Mouse (Mus musculus) liver, embryonic 13.5 days (tissue): ENCODE measurements at regions not wholly inside any gene's neighbourhood (a gene's known extent, or its start where the extent isn't known, plus 50 kb on each side); places are given as distances from the start of the nearest gene placed in this dataset.

Source experiments
- ATAC-seq: fragments of 200-750 bp; cut with Nextera tagmentation; 2 replicates; pipeline ENCODE4 v1.8.0; 2017; ENCODE audit warnings: low read depth, mild to moderate bottlenecking, moderate number of reproducible peaks, moderate library complexity
- DNase-seq: peaks from one replicate; pipeline ENCODE4 v3.0.0; 2022
- H3K27ac ChIP-seq: fragments of 300-500 bp; sonication (generic); 2 replicates; pipeline ENCODE4 v1.5.1; 2015; ENCODE audit warnings: moderate library complexity, mild to moderate bottlenecking, inconsistent platforms
- H3K27me3 ChIP-seq: fragments of 300-500 bp; sonication (generic); 2 replicates; pipeline ENCODE4 v1.6.1; 2015; ENCODE audit warnings: mild to moderate bottlenecking, inconsistent platforms
- H3K36me3 ChIP-seq: fragments of 300-500 bp; sonication (generic); 2 replicates; pipeline ENCODE4 v1.6.1; 2015; ENCODE audit warnings: mild to moderate bottlenecking, inconsistent platforms
- H3K4me1 ChIP-seq: fragments of 300-500 bp; sonication (generic); replicated peaks from 2 replicates; pipeline ENCODE4 v1.6.1; 2015; ENCODE audit warnings: inconsistent platforms
- H3K4me2 ChIP-seq: fragments of 300-500 bp; sonication (generic); 2 replicates; pipeline ENCODE4 v1.6.1; 2015; ENCODE audit warnings: inconsistent platforms, mild to moderate bottlenecking, moderate library complexity
- H3K4me3 ChIP-seq: fragments of 300-500 bp; sonication (generic); replicated peaks from 2 replicates; pipeline ENCODE4 v1.5.1; 2015; ENCODE audit warnings: mild to moderate bottlenecking, inconsistent platforms
- H3K9ac ChIP-seq: fragments of 300-500 bp; sonication (generic); 2 replicates; pipeline ENCODE4 v1.6.1; 2015; ENCODE audit warnings: mild to moderate bottlenecking, inconsistent platforms
- H3K9me3 ChIP-seq: fragments of 300-500 bp; sonication (generic); replicated peaks from 2 replicates; pipeline ENCODE4 v1.6.1; 2016; ENCODE audit warnings: inconsistent platforms
- WGBS: fragments of 180-500 bp; shearing (Covaris S2); methylation state at CpG from one replicate; pipeline ENCODE4 v1.1.7; 2015; ENCODE audit not compliant: insufficient replicate concordance; 5-methylcytosine and 5-hydroxymethylcytosine counted together

DNA sequence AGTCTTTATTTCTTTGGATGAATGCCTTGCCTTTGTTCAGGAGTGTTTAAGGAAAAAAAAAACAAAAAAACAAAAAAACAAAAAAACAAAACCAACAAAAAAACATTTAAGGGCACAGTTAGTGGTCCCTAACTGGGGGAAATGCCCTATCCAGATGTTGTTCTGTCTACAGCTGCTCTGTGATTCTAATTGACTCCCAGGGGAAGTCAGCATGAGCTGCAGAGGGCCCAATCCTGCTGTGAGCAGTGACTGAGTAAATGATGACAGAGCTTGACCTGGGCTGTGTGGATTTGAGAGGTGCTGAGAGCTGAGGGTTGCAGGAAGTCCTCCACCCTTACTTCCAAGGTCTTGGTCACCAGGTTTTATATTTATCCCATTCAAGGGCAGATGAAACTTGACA is 812.5 kb downstream of the Robo1 start:
- H3K9me3 ChIP-seq = no peaks in the 10 kb centered on the region
- H3K27me3 ChIP-seq = no peaks in the 10 kb centered on the region
- DNase-seq = no peak

GRCm38 (mm10) chr16:73117338-73117737 is 809.2 kb downstream of the Robo1 start:
- no peaks in the 10 kb centered on the region for H3K9me3 ChIP-seq
- ATAC-seq = no peak

More for the DNA sequence above, 812.5 kb downstream of the Robo1 start:
- H3K4me1 ChIP-seq = no peaks in the 10 kb centered on the region
- H3K27ac ChIP-seq = no peak overlapping the region
- no peak for ATAC-seq
- H3K9ac ChIP-seq = no peak overlapping the region
- no peak overlapping the region for H3K4me3 ChIP-seq
- H3K4me2 ChIP-seq = no peak overlapping the region
- no peaks in the 10 kb centered on the region for H3K36me3 ChIP-seq

DNA sequence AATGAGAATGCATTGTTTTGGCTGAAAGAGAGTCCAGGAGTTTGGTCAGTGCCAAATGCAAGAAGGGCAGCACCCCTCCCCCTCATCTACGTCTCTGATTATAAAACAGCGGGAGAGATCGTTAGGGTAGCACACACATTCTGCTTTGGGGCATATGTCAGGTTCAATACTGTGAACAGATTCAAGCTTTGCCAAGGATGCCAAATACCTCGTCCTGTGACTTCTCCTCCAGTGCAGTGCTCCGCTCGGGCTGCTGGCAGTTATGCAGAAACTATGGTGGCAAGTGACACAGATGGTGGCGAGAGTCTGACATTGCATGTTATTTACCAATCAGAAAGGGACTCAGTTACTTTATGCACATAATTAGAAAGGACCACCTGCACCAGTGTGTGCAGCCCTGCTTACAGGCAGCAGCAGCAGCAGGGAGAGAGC is 799.9 kb downstream of the Robo1 start:
- ATAC-seq (no peak), DNase-seq (no peak)
- H3K9ac ChIP-seq = no peak overlapping the region
- H3K4me2 ChIP-seq = no peak overlapping the region
- H3K9me3 ChIP-seq = no peaks in the 10 kb centered on the region
- H3K27ac ChIP-seq = no peak overlapping the region
- no peaks in the 10 kb centered on the region for H3K27me3 ChIP-seq
- 72% methylated on average over 7 of the region's 7 CpGs for WGBS
- no peak overlapping the region for H3K4me3 ChIP-seq
- no peaks in the 10 kb centered on the region for H3K36me3 ChIP-seq
- no peaks in the 10 kb centered on the region for H3K4me1 ChIP-seq

More at GRCm38 (mm10) chr16:73117338-73117737, 809.2 kb downstream of the Robo1 start:
- Histone ChIP-seq H3K27me3 (no peaks in the 10 kb centered on the region), H3K4me2 (no peak overlapping the region), H3K9ac (no peak overlapping the region), H3K36me3 (no peaks in the 10 kb centered on the region), H3K27ac (no peak overlapping the region), H3K4me1 (no peaks in the 10 kb centered on the region), H3K4me3 (no peak overlapping the region)
- WGBS = 47% methylated on average over 2 of the region's 2 CpGs
- no peak for DNase-seq

GRCm38 (mm10) chr16:73107608-73108007 is 799.5 kb downstream of the Robo1 start:
- Histone ChIP-seq H3K36me3 (no peaks in the 10 kb centered on the region), H3K4me3 (no peak overlapping the region), H3K4me1 (no peaks in the 10 kb centered on the region), H3K9ac (no peak overlapping the region), H3K27me3 (no peaks in the 10 kb centered on the region), H3K27ac (no peak overlapping the region), H3K9me3 (no peaks in the 10 kb centered on the region), H3K4me2 (no peak overlapping the region)
- WGBS = 77% methylated on average over 9 of the region's 9 CpGs
- no peak for DNase-seq
- no peak for ATAC-seq

DNA sequence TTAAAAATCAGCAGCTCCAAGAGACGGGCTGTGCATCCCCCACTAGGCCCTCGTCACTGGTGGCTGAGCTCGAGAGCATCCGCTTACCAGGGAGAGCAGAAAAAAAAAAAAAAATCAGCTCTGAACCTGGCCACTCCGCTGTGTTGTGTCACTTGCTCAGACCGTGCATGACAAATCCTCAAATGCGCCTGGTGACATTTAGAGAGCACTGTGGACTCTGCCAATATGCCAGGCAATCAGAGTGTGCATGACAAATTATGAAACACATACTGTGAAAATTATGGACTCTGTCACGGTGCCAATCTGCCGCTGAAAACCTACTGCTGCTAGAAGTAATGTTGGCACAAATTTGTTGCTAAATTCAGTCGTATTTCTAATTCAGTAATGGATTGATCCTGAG is 797.4 kb downstream of the Robo1 start:
- WGBS = 73% methylated on average over 10 of the region's 10 CpGs
- no peaks in the 10 kb centered on the region for H3K27me3 ChIP-seq
- H3K27ac ChIP-seq = no peak overlapping the region
- no peak overlapping the region for H3K4me2 ChIP-seq
- no peaks in the 10 kb centered on the region for H3K4me1 ChIP-seq
- no peak overlapping the region for H3K4me3 ChIP-seq
- DNase-seq (no peak), ATAC-seq (no peak)
- H3K36me3 ChIP-seq = no peaks in the 10 kb centered on the region
- no peak overlapping the region for H3K9ac ChIP-seq
- no peaks in the 10 kb centered on the region for H3K9me3 ChIP-seq

DNA sequence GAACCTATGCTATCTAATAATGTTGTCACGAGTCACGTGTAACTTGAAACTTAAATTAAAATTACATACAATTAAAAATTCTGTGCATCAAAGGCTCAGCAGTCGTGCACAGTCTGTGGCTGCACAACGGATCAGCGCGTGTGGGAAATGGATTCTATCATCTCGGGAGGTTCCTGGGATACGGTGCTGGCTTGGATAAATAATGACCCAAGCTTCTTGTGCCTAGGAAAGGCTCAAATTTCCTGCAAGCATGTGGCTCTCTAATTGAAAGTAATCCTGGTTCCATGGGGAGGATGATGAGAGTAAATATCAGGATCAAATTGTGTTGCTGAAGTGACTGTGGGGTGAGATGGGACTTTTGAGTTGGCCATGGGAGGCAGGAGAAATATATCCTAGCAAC is 792.2 kb downstream of the Robo1 start:
- no peak overlapping the region for H3K27ac ChIP-seq
- H3K4me1 ChIP-seq = no peaks in the 10 kb centered on the region
- H3K4me2 ChIP-seq = no peak overlapping the region
- no peaks in the 10 kb centered on the region for H3K36me3 ChIP-seq
- H3K9me3 ChIP-seq = no peaks in the 10 kb centered on the region
- no peak overlapping the region for H3K9ac ChIP-seq
- ATAC-seq (no peak), DNase-seq (no peak)
- no peak overlapping the region for H3K4me3 ChIP-seq
- no peaks in the 10 kb centered on the region for H3K27me3 ChIP-seq
- 76% methylated on average over 8 of the region's 8 CpGs for WGBS

DNA sequence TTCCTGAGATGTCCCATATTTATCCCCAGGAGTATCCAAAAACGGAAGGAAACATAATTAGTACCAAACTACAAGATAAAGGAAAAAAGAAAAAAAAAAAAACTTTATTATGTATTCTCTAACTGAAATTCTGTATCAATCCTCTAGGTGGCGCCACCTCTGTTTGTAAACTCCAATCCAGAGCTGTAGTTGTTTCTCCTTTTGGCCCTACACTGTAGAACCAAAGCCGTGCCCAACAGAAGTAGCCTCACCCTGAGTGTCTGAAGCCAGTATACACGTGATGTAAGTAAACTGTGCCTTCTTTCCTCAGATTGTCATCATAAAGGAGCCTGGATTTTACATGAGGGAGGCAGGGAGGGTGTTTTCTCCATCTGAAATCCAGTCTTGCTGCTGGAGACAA is 790.7 kb downstream of the Robo1 start:
- Histone ChIP-seq H3K9ac (no peak overlapping the region), H3K36me3 (no peaks in the 10 kb centered on the region), H3K27ac (no peak overlapping the region), H3K4me1 (no peaks in the 10 kb centered on the region), H3K27me3 (no peaks in the 10 kb centered on the region), H3K9me3 (no peaks in the 10 kb centered on the region), H3K4me3 (no peak overlapping the region), H3K4me2 (no peak overlapping the region)
- 16% methylated on average over 4 of the region's 4 CpGs for WGBS
- ATAC-seq (no peak), DNase-seq (no peak)

- Histone ChIP-seq H3K36me3 (no peaks in the 10 kb centered on the region), H3K27ac (no peak overlapping the region), H3K9me3 (no peaks in the 10 kb centered on the region), H3K27me3 (no peaks in the 10 kb centered on the region), H3K9ac (no peak overlapping the region), H3K4me2 (no peak overlapping the region), H3K4me1 (no peaks in the 10 kb centered on the region), H3K4me3 (no peak overlapping the region)
- DNase-seq (no peak), ATAC-seq (no peak)
- WGBS = 32% methylated on average over 14 of the region's 14 CpGs
Measured at GRCm38 (mm10) chr16:73097176-73097575, 789.1 kb downstream of the Robo1 start.

DNA sequence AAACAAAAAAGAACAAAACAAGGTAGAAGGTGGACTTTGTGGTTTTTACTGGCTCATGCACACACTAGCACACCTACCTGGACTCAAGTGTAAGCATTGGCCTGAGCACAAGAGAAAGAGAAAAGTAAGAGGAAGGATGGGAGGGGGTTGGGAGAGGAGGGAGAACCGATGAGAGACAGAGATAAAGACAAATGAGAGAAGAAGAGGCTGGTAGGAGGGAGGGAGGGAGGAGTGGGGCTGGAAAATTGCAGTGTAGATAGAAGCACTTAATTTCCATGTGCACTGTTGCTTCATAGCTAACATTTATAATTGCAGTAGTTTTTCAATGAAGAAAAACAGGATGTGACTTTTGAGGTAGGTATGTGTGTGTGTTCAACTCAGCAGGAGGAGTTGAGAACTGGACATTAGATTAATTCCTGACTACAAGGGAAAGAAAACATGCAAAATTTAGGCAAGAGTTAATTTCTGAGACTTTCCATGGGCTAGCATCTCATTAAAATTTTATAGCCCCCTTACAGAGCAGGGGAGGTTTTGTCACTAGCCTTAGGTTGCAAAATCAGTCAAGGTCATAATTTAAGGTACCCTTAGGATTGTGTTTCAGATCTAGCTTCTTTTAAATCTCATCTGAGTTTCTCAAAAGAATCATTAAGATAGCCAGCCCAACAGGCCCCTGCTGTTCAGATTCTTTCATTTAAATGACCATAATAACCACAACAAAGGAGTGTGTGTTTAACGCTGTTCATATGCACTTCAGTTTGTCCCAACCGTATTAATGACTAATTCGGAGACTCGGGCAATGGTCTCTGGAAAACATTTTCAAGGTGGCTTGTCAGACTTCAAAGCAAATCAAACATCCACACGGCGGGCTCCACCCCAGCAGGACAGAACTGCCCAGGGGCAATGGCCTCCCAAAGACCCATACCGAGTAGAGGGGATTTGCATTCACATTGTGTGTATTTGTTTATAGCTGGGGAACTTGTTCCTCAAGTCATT is 788.3 kb downstream of the Robo1 start:
- no peak for ATAC-seq

More for the DNA sequence above, 788.3 kb downstream of the Robo1 start:
- Histone ChIP-seq H3K4me3 (no peak overlapping the region), H3K9me3 (no peaks in the 10 kb centered on the region), H3K4me2 (no peak overlapping the region), H3K9ac (no peak overlapping the region), H3K27me3 (no peaks in the 10 kb centered on the region), H3K4me1 (no peaks in the 10 kb centered on the region), H3K36me3 (no peaks in the 10 kb centered on the region), H3K27ac (no peak overlapping the region)
- WGBS = 30% methylated on average over 8 of the region's 8 CpGs
- no peak for DNase-seq
